Mouse (Mus musculus): Measurements from ENCODE around the gene Sowahb.

The Sowahb gene

GRCm38 (mm10) chr5:93044584-93045370 lies at the start of gene Sowahb:
Gene Sowahb, minus strand, starts transcription at chr5:93045022.
- DNase-seq (ENCODE audit: low spot score), result no peak

- no peak for DNase-seq (ENCODE audit: low spot score)
These were observed 49.1 kb upstream of the Sowahb start for GRCm38 (mm10) chr5:93093638-93094527.

GRCm38 (mm10) chr5:93092857-93093622 lies 48.2 kb upstream of the Sowahb start, which contains the start of gene Sept11:
Gene Sept11, plus strand, starts transcription at chr5:93093437.
- peak; percentile 76 for DNase-seq (ENCODE audit: low spot score)

- no peak for DNase-seq (ENCODE audit: low spot score)
These were observed 47.4 kb upstream of the Sowahb start for GRCm38 (mm10) chr5:93092147-93092781.

- no peak for DNase-seq (ENCODE audit: low spot score)
These were observed 46.4 kb upstream of the Sowahb start for GRCm38 (mm10) chr5:93091266-93091665.

- no peak for DNase-seq (ENCODE audit: low spot score)
These were observed 41.1 kb upstream of the Sowahb start for GRCm38 (mm10) chr5:93085900-93086299.

GRCm38 (mm10) chr5:93085015-93085598 lies 40.3 kb upstream of the Sowahb start:
- no peak for DNase-seq (ENCODE audit: low spot score)

GRCm38 (mm10) chr5:93079596-93079995 lies 34.8 kb upstream of the Sowahb start:
- no peak for DNase-seq (ENCODE audit: low spot score)

GRCm38 (mm10) chr5:93077661-93078323 lies 33.0 kb upstream of the Sowahb start:
- no peak for DNase-seq (ENCODE audit: low spot score)

- no peak for DNase-seq (ENCODE audit: low spot score)
These were observed 16.0 kb upstream of the Sowahb start for GRCm38 (mm10) chr5:93060865-93061264.

GRCm38 (mm10) chr5:93053606-93054397 lies 9.0 kb upstream of the Sowahb start:
- no peak for DNase-seq (ENCODE audit: low spot score)

GRCm38 (mm10) chr5:93051951-93052350 lies 7.1 kb upstream of the Sowahb start:
- no peak for DNase-seq (ENCODE audit: low spot score)

GRCm38 (mm10) chr5:93051041-93051440 lies 6.2 kb upstream of the Sowahb start:
- no peak for DNase-seq (ENCODE audit: low spot score)

GRCm38 (mm10) chr5:93049971-93050370 lies 5.1 kb upstream of the Sowahb start:
- no peak for DNase-seq (ENCODE audit: low spot score)

GRCm38 (mm10) chr5:93048481-93049240 lies 3.8 kb upstream of the Sowahb start:
- no peak for DNase-seq (ENCODE audit: low spot score)

- DNase-seq (ENCODE audit: low spot score), result no peak
These were observed 1.6 kb upstream of the Sowahb start for GRCm38 (mm10) chr5:93046306-93046845.

- DNase-seq (ENCODE audit: low spot score), result no peak
These were observed 521 bp upstream of the Sowahb start for GRCm38 (mm10) chr5:93045371-93045714.

- no peak for DNase-seq (ENCODE audit: low spot score)
These were observed 886 bp downstream of the Sowahb start for GRCm38 (mm10) chr5:93043688-93044583.
